Mouse (Mus musculus) R1 (cell line): ENCODE results near the gene Atp9a.
A peak's percentile ranks its signal among the peaks of the same experiment; 100 is the strongest.

Source experiments
- DNase-seq: peaks from one replicate; pipeline ENCODE4 v3.0.0-alpha.2; 2018; ENCODE audit warnings: low read depth, low spot score

The Atp9a gene

GRCm38 (mm10) chr2:168740496-168740895 is 1.7 kb downstream of the Atp9a start:
- no peak for DNase-seq

DNA sequence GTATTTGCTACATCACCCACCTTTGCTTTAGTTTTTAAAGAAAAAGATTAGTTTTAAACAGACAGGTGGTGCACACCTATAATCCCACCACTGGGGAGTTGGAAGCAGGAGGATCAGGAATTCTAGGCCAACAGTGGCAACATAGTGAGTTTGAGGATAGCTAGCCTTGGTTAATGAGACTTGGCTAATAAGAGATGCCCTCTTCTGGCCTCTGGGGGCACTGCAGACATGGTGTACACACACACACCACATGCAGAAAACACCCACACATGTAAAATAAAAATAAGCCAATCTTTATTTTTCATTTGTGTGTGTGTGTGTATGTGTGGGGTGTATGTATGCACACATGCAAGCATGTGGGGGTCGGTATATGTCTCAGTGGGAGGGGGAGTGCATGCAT is 3.4 kb downstream of the Atp9a start:
- peak; percentile 81 for DNase-seq

GRCm38 (mm10) chr2:168737878-168738277 is 4.3 kb downstream of the Atp9a start:
- peak; percentile 59 for DNase-seq

GRCm38 (mm10) chr2:168734023-168734422 is 8.2 kb downstream of the Atp9a start:
- DNase-seq: peak; percentile 82

GRCm38 (mm10) chr2:168731258-168731657 is 11.0 kb downstream of the Atp9a start:
- DNase-seq: no peak

- DNase-seq: peak; percentile 77
Observed at GRCm38 (mm10) chr2:168729736-168730135, 12.5 kb downstream of the Atp9a start.

DNA sequence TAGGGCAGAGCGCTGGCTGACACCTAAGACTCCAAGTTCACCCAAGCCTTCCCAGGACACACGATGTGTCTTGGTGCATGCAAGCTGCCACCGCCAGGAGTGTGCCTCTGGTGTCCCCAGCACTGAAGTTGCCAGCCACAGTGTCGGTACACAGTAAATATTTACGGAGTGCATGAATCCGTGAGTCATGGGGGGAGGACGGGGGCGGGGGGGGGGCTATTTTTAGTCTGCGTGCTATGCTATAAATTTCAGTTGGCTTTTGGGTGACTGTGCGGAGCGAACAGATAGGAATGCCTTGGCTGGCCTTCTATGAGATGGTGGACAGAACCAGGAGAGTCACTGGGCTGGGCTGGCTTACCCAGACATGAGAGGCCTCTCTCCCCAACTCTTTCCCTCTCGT is 14.2 kb downstream of the Atp9a start:
- DNase-seq: no peak

DNA sequence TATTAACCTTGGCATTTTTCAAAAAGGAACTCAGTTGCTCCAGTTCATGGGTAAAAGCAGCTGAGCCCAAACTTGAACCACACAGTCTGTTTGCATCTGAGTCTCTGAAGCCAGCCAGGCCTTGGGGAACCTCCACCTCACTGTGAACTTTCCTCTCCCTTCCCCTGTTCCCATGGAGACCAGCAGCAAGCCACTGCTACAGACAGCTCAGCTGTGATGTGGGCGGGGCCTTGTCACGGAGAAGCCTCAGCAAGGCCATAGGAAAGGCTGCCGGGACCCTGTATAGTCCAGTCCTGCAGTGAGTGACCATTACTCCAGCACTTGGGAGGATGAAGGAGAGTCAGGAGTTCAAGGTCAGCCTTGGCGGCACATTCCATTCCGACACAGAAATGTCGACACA is 16.2 kb downstream of the Atp9a start:
- DNase-seq: peak; percentile 88

DNA sequence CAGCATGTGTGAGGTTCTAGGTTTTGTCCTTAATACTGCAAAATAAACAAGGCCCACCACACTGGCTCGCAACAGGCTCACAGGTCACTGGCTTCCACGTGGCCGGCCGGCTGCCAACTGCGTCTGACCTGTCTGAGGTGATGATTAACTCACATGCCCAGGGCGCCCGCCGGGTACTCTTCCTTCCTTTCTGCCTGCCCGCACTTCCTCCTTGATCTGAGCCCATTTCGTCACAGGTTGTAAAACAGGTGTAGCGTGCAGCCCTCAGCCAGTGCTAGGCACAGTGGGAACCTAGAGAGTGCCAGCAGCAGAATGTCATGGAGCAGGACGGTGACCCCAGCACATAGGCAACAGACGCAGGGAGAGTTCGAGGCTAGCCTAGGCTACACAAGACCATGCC is 20.9 kb downstream of the Atp9a start:
- DNase-seq: no peak

GRCm38 (mm10) chr2:168719742-168720141 is 22.5 kb downstream of the Atp9a start:
- DNase-seq: peak; percentile 92

- DNase-seq: no peak
Observed at GRCm38 (mm10) chr2:168718735-168719134, 23.5 kb downstream of the Atp9a start.

- DNase-seq: no peak
Observed at GRCm38 (mm10) chr2:168718267-168718666, 23.9 kb downstream of the Atp9a start.

DNA sequence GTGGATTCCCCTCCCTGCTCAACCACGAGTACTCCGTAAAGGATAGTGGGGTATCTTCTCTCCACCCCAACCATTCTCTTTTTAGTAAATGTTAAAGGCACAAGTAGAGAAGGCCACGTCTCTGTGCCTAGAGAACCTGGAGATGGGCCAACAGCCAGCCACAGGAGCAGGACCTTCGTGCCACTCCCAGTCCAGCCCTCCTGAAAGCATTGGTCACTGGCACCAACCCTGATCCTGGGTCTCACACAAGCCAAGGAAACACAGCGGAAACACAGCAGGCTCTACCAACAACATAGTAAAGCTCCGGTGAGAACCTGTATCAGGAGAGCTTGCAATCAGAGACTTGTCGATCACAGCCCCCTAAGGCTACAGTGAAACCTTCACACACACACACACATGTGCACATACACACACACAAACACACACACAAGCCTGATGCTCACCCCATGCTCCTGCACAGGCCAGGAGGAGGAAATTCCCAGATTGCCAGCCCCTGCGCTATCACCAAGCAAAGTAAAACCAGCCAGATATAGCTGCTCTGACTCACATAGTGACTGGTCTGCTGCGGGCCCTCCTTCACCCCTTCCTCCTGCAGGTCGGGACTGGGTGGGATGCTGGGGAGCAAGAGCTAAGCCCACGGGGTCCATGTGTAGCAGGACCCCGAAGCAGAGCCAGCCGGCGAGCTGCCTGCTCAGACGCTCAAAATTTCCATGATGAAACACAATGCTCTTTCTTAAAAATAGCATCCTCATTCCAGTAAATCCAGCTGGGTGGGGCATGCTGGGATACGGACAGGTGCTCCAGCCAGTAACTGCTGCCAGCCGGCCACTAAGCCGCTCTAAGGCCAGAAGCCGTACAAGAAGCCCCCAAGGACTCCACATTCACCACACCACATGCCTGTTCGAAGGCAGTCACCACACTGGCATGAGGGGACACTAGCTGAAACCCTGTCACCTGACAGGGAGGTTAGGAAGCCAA is 29.7 kb downstream of the Atp9a start:
- no peak for DNase-seq

DNA sequence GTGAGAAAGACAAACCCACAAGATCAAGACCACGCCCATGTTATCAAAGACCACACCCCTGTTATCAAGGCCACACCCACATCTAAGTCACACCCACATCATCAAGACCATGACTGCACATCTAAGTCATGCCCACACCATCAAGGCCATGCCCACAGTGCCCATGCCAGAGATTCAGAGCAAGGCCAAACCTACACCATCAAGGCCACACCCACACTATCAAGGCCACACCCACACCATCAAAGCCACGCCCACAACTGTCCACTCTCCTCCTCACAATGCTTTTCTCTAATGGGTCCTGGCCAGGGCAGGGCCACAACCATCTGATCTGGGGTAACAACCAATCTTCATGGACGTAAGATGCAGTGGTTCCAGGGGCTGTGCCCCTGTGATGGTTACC is 31.2 kb downstream of the Atp9a start:
- DNase-seq: no peak

- DNase-seq: peak; percentile 85
Observed at GRCm38 (mm10) chr2:168707766-168708165, 34.4 kb downstream of the Atp9a start.

GRCm38 (mm10) chr2:168702266-168702665 is 39.9 kb downstream of the Atp9a start:
- peak; percentile 68 for DNase-seq

- no peak for DNase-seq
Observed at GRCm38 (mm10) chr2:168695027-168695403, 47.2 kb downstream of the Atp9a start.

- DNase-seq: peak; percentile 86
Observed at GRCm38 (mm10) chr2:168694379-168695026, 47.7 kb downstream of the Atp9a start.

- peak; percentile 89 for DNase-seq
Observed at GRCm38 (mm10) chr2:168691774-168692173, 50.4 kb downstream of the Atp9a start.

DNA sequence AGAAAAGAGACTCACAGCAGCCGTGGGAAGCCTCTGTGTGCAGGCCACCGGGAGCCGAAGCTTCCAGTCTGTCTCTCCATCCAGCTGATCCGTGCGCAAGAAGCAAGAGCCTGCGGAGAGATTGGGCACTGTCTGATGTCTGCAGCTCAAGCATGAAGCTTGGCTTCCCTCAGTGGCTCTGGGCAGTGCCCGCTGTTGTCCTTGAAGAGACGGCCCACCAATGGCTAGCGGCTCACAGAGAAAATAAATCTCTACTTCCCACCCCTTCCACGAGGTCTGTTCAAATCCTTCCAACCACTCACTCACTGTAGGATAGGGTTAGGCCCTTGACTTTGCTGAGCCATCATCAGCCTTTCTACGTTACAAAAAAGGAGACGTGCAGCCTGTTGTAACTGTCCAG is 54.9 kb downstream of the Atp9a start:
- DNase-seq: no peak

DNA sequence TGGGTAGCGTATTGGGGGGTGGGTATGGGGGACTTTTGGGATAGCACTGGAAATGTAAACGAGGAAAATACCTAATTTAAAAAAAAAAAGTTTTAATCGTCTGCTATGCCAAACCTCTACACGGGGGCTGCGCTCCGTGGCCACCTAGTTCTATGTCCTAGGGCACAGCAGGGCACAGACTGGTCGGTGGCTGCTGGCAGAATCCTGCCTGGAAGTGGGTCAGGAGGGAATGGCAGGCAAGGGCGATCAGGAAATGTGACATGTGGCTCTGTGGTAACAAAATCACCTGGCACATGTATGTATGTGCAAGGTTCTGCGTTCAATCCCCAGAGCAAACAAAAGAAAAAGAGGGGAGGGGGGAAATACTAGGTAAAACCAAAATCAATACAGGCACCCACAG is 56.3 kb downstream of the Atp9a start:
- no peak for DNase-seq

DNA sequence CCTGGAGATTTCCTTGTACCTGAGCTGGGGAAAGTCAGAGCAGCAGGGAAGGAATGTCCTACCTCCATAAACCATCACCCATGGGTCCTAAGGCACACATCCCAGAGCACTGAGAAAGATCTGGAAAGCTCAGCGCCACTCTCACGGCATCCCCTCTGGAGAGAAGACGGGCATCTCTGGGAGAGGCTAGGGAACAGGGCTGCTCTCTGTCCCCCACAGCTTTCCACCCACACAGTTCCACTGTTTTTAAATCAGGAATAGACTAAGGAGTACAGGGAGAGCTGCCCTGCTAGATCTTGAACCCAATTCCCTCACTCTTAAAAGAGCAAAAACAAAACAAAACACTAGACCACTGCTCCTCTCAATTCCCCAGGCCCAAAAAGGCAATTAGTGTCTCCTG is 57.5 kb downstream of the Atp9a start:
- no peak for DNase-seq
